Mouse (Mus musculus) CH12.LX (cell line): Measurements from ENCODE around the gene Gp9. TPM values are rescaled to one million over a fixed set of nuclear protein-coding genes. Genes with fewer than 3 reads are reported as not detected.
A peak's percentile ranks its signal among the peaks of the same experiment; 100 is the strongest.

Source experiments
- DNase-seq: peaks from one replicate; pipeline ENCODE4 v3.0.0-alpha.2; 2013; ENCODE audit errors: extremely low read depth
- H3K27ac ChIP-seq: 2 replicates; pipeline ENCODE4 v1.5.1; 2012; ENCODE audit warnings: low read depth, mild to moderate bottlenecking, control low read depth, moderate library complexity; ENCODE audit not compliant: insufficient read depth
- H3K27me3 ChIP-seq: replicated peaks from 2 replicates; pipeline ENCODE3; 2012; ENCODE audit warnings: inconsistent platforms
- H3K36me3 ChIP-seq, 2 experiments: replicated peaks in 1 of 2; 2 replicates each; pipeline versions ENCODE3 to v1.6.1; 2012; ENCODE audit warnings: inconsistent platforms in 1 of 2, low read length in 1 of 2, mild to moderate bottlenecking in 1 of 2, mixed read lengths in 1 of 2, moderate library complexity in 1 of 2; ENCODE audit not compliant: control insufficient read depth in 1 of 2, insufficient read depth in 1 of 2
- H3K4me1 ChIP-seq, 2 experiments: 2 replicates each; pipeline ENCODE4 v1.6.1; 2012; ENCODE audit warnings: inconsistent platforms in 1 of 2, moderate library complexity in 1 of 2; ENCODE audit not compliant: insufficient read depth in 2 of 2, control insufficient read depth in 1 of 2
- H3K4me2 ChIP-seq: 2 replicates; pipeline ENCODE4 v1.6.1; 2012; ENCODE audit warnings: low read depth, mild to moderate bottlenecking, control low read depth; ENCODE audit not compliant: poor library complexity, insufficient read depth, severe bottlenecking
- H3K4me3 ChIP-seq, 3 experiments: fragments of 150-350 bp in 1 of 3; sonication (generic) in 1 of 3; replicated peaks in 1 of 3; 2 replicates each; pipeline versions ENCODE3 to v1.5.1; 2011 to 2012; ENCODE audit warnings: low read depth in 2 of 3, low read length in 2 of 3, mild to moderate bottlenecking in 2 of 3, moderate library complexity in 2 of 3, control low read depth in 1 of 3, improper control_type of control experiment in 1 of 3, inconsistent platforms in 1 of 3, mixed read lengths in 1 of 3; ENCODE audit not compliant: poor library complexity in 1 of 3
- H3K79me2 ChIP-seq: replicated peaks from 2 replicates; pipeline ENCODE4 v1.6.1; 2012; ENCODE audit warnings: mild to moderate bottlenecking, moderate library complexity; ENCODE audit not compliant: control insufficient read depth, poor library complexity, insufficient read depth, severe bottlenecking; ENCODE audit errors: extremely low read depth
- H3K9ac ChIP-seq: 2 replicates; pipeline ENCODE4 v1.6.1; 2012; ENCODE audit warnings: low read depth, mild to moderate bottlenecking, control low read depth, moderate library complexity; ENCODE audit not compliant: insufficient read depth
- H3K9me3 ChIP-seq: replicated peaks from 2 replicates; pipeline ENCODE3; 2012; ENCODE audit warnings: low read length, inconsistent platforms, mixed read lengths
- BHLHE40 ChIP-seq: IDR thresholded peaks from 2 replicates; pipeline ENCODE4 v1.6.1; 2011; ENCODE audit warnings: mild to moderate bottlenecking, low read depth, low read length, improper control_type of control experiment
- CHD1 ChIP-seq: IDR thresholded peaks from 2 replicates; pipeline ENCODE4 v1.6.1; 2012; ENCODE audit warnings: low read depth, low read length, improper control_type of control experiment, inconsistent platforms
- CTCF ChIP-seq, 2 experiments: IDR thresholded peaks in 1 of 2; conservative IDR thresholded peaks in 1 of 2; 2 replicates each; pipeline ENCODE4 v1.5.1; 2011 to 2012; ENCODE audit warnings: low read depth in 2 of 2, low read length in 2 of 2, improper control_type of control experiment in 1 of 2, inconsistent platforms in 1 of 2, mild to moderate bottlenecking in 1 of 2, moderate library complexity in 1 of 2
- E2F4 ChIP-seq: IDR thresholded peaks from 2 replicates; pipeline ENCODE4 v1.6.1; 2011; ENCODE audit warnings: low read depth, low read length, improper control_type of control experiment; ENCODE audit not compliant: insufficient replicate concordance
- JUN ChIP-seq: IDR thresholded peaks from 2 replicates; pipeline ENCODE4 v1.6.1; 2011; ENCODE audit warnings: low read depth, mild to moderate bottlenecking, low read length, improper control_type of control experiment, moderate library complexity; ENCODE audit not compliant: insufficient read depth
- JUND ChIP-seq: conservative IDR thresholded peaks from 2 replicates; pipeline ENCODE4 v1.6.1; 2011; ENCODE audit warnings: low read depth, low read length, improper control_type of control experiment
- MAFK ChIP-seq: IDR thresholded peaks from 2 replicates; pipeline ENCODE4 v1.6.1; 2011; ENCODE audit warnings: low read length, improper control_type of control experiment; ENCODE audit not compliant: insufficient replicate concordance
- MXI1 ChIP-seq: IDR thresholded peaks from 2 replicates; pipeline ENCODE4 v1.6.1; 2011; ENCODE audit warnings: mild to moderate bottlenecking, low read depth, low read length, improper control_type of control experiment
- NRF1 ChIP-seq: IDR thresholded peaks from 2 replicates; pipeline ENCODE4 v1.6.1; 2014; ENCODE audit warnings: low read depth, mild to moderate bottlenecking, inconsistent platforms, low read length, improper control_type of control experiment, moderate library complexity
- POLR2A ChIP-seq: IDR thresholded peaks from 2 replicates; pipeline ENCODE4 v1.6.1; 2011; ENCODE audit warnings: low read depth, mild to moderate bottlenecking, improper control_type of control experiment, low read length
- SMC3 ChIP-seq: IDR thresholded peaks from 2 replicates; pipeline ENCODE4 v1.6.1; 2011; ENCODE audit warnings: low read depth, low read length, improper control_type of control experiment
- USF2 ChIP-seq: conservative IDR thresholded peaks from 2 replicates; pipeline ENCODE4 v1.6.1; 2011; ENCODE audit warnings: low read depth, low read length, improper control_type of control experiment
- ZC3H11A ChIP-seq: IDR thresholded peaks from 2 replicates; pipeline ENCODE4 v1.6.1; 2012; ENCODE audit warnings: low read depth, mild to moderate bottlenecking, inconsistent platforms, low read length, improper control_type of control experiment
- ZKSCAN1 ChIP-seq: IDR thresholded peaks from 2 replicates; pipeline ENCODE4 v1.6.1; 2012; ENCODE audit warnings: low read depth, inconsistent platforms, low read length, improper control_type of control experiment, borderline replicate concordance
- ZNF384 ChIP-seq: IDR thresholded peaks from 2 replicates; pipeline ENCODE4 v1.6.1; 2012; ENCODE audit warnings: low read depth, low read length, improper control_type of control experiment, inconsistent platforms
- dilution Hi-C: fragments of 300-500 bp; cut with MboI; formaldehyde crosslinking; loops from 2 replicates; pipeline ENCODE4 v1.14.3; 2020; ENCODE audit warnings: low sequenced_read_pairs; ENCODE audit not compliant: extremely low pct_unique_long_range_greater_than_20kb, extremely low pct_ligation_motif_present
- in situ Hi-C: fragments of 300-500 bp; cut with MboI; formaldehyde crosslinking; loops from 3 replicates; pipeline ENCODE4 v1.14.3; 2019; ENCODE audit warnings: low sequenced_read_pairs, low pct_ligation_motif_present, low pct_unique_long_range_greater_than_20kb, mixed read lengths
- polyA plus RNA-seq: library from polyadenylated mRNA; unstranded; fragments of >175 nt; gene quantifications from 2 replicates; pipeline ENCODE4 v1.2.1, GENCODE M21; 2012; ENCODE audit warnings: low read depth; ENCODE audit not compliant: insufficient read length
- total RNA-seq, 2 experiments: library from RNA; depleted of rRNA; stranded (reverse); fragments of 300-350 nt in 1 of 2; fragments of >200 nt in 1 of 2; gene quantifications; 2 replicates each; pipeline ENCODE4 v1.2.3; 2012 to 2014

Gene Gp9
- total and polyA plus RNA-seq, 3 experiments = not detected

DNA sequence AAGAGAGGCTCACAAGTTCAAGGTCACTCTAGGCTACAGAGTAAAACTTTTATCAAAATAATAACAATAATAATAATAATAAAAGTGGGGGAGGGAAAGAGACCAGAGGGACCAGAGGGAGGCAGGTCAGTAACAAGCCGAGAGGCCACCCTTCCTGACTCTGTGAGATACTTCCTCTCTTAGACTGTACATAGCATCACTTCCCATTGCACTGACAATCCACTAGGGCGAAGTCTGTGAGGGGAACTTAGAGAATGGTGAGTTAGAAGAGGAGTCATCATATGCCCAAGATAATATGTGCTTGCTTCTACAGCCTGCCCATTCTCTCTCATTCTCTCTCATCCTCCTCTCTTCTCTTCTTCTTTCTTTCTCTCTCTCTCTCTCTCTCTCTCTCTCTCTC lies 28.2 kb downstream of the Gp9 start:
- H3K27ac ChIP-seq = no peak overlapping the region
- peak; percentile 64 for DNase-seq
- H3K36me3 ChIP-seq = peaks cover 6 to 34% of the 10 kb centered on the region in 2 experiments
- peaks cover 14 to 50% of the 10 kb centered on the region in 2 experiments for H3K4me1 ChIP-seq
- H3K79me2 ChIP-seq = peaks cover 37% of the 10 kb centered on the region
- in situ Hi-C loops = no loop called here
- TF ChIP-seq CTCF (conservative IDR thresholded peaks at IDR 0.05 in 1 of 2, IDR thresholded peaks at IDR 0.05 in 1 of 2; ENCODE audit: low read depth in 2 of 2, low read length in 2 of 2) (peak in 1 of 2 experiments; percentile 21; a peak in 2 of 4 replicates), SMC3 (no peak), ZC3H11A (no peak), JUN (no peak)
- H3K27me3 ChIP-seq = no peaks in the 10 kb centered on the region
- no peak overlapping the region for H3K4me2 ChIP-seq
- dilution Hi-C loops = no loop called here
- no peak overlapping the region for H3K9ac ChIP-seq
- no peaks in the 10 kb centered on the region for H3K9me3 ChIP-seq
- H3K4me3 ChIP-seq = no peak overlapping the region

DNA sequence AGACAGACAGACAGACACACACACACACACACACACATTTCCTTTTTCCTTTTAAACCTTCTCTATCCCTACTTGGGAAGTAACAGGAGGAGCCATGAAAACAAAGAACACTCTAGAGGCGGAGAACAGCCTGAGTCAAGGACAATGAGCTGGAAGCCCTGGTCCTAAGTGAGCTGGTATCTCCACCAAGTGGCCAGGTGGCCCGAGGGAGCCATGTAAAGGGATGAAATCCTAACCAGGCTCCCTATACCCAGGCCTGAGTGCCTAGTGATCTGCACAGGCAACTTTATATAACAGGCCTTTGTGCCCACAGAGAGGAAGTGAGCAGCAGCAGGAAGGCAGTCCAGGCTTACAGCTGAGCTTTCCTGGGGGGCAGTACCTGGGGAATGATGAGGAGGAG lies 29.0 kb downstream of the Gp9 start:
- no peak for TF ChIP-seq USF2
- no peak for TF ChIP-seq ZKSCAN1
- TF ChIP-seq E2F4 = no peak
- TF ChIP-seq ZNF384 = no peak
- no peak for TF ChIP-seq CTCF (conservative IDR thresholded peaks at IDR 0.05 in 1 of 2, IDR thresholded peaks at IDR 0.05 in 1 of 2; ENCODE audit: low read depth in 2 of 2, low read length in 2 of 2)
- TF ChIP-seq JUN = no peak
- no peak for TF ChIP-seq JUND
- TF ChIP-seq MAFK = no peak
- TF ChIP-seq POLR2A = no peak
- TF ChIP-seq, all 38 proteins: peak for 0

DNA sequence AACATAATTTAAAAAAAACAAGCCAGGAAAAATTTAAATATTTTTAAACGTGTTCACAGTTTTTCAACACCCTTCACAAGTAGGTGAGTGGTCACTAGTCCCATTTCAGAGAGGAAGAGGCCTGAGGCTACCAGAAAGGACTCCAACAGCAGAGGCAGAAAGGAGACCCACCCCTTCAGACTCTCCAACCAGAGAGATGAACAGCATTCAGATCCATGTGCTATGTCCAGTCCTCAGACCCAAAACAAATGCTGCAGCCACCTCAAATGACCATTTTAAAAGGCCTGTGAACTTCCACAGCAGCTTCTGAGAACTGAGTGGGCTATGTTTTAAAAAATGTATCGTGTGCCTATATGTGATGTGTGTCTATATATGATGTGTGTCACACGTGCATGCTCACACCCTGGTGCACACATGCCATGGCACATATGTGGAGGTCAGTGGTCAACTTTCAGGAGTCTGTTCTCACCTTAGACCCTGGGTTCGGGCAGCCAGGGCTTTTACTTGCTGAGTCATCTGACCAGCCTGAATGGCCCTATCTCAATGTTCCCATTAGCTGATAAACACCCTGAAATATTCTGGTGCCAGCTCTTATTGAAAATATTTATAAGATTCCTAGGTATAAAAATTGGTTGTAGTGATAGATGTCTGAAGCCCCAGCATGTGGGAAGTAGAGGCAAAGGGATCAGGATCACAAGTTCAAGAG lies 30.0 kb downstream of the Gp9 start:
- H3K27ac ChIP-seq = peak overlapping the region; percentile 48
- no peaks in the 10 kb centered on the region for H3K9me3 ChIP-seq
- H3K4me3 ChIP-seq = no peak overlapping the region
- H3K79me2 ChIP-seq = peaks cover 37% of the 10 kb centered on the region
- TF ChIP-seq NRF1 (no peak), BHLHE40 (peak; percentile 36; the same call in 1 of the 2 replicates), MXI1 (peak; percentile 21; the same call in 1 of the 2 replicates), ZNF384 (no peak), CHD1 (no peak)
- H3K9ac ChIP-seq = peak overlapping the region; percentile 52
- no peaks in the 10 kb centered on the region for H3K27me3 ChIP-seq
- dilution Hi-C loops = no loop called here
- H3K4me1 ChIP-seq = peaks cover 17 to 60% of the 10 kb centered on the region in 2 experiments
- peak overlapping the region; percentile 53 for H3K4me2 ChIP-seq
- DNase-seq = no peak
- in situ Hi-C loops = no loop called here
- H3K36me3 ChIP-seq = peaks cover 6 to 31% of the 10 kb centered on the region in 2 experiments

More for the DNA sequence above, 29.0 kb downstream of the Gp9 start:
- H3K9ac ChIP-seq = no peak overlapping the region
- DNase-seq = no peak
- H3K36me3 ChIP-seq = peaks cover 6 to 27% of the 10 kb centered on the region in 2 experiments
- H3K4me2 ChIP-seq = no peak overlapping the region
- H3K9me3 ChIP-seq = no peaks in the 10 kb centered on the region
- H3K27me3 ChIP-seq = no peaks in the 10 kb centered on the region
- dilution Hi-C loops (no loop called here), in situ Hi-C loops (no loop called here)
- H3K79me2 ChIP-seq = peaks cover 37% of the 10 kb centered on the region
- H3K4me3 ChIP-seq = no peak overlapping the region
- peaks cover 14 to 51% of the 10 kb centered on the region in 2 experiments for H3K4me1 ChIP-seq
- H3K27ac ChIP-seq = no peak overlapping the region
